Mouse (Mus musculus) hindbrain, embryonic 12.5 days (tissue): ENCODE measurements around the gene Nefh. TPM values are rescaled to one million over a fixed set of nuclear protein-coding genes. Genes with fewer than 3 reads are reported as not detected.
A peak's percentile ranks its signal among the peaks of the same experiment; 100 is the strongest.

Source experiments
- ATAC-seq: fragments of 200-750 bp; cut with Nextera tagmentation; 2 replicates; pipeline ENCODE4 v1.8.0; 2017; ENCODE audit warnings: moderate TSS enrichment; ENCODE audit not compliant: low FRiP score
- H3K27ac ChIP-seq: fragments of 300-500 bp; sonication (generic); 2 replicates; pipeline ENCODE4 v1.5.1; 2016; ENCODE audit warnings: mild to moderate bottlenecking
- H3K27me3 ChIP-seq: fragments of 300-500 bp; sonication (generic); 2 replicates; pipeline ENCODE4 v1.6.1; 2016; ENCODE audit warnings: mild to moderate bottlenecking
- H3K36me3 ChIP-seq: fragments of 300-500 bp; sonication (generic); 2 replicates; pipeline ENCODE4 v1.6.1; 2016; ENCODE audit warnings: mild to moderate bottlenecking
- H3K4me1 ChIP-seq: fragments of 300-500 bp; sonication (generic); 2 replicates; pipeline ENCODE4 v1.6.1; 2016
- H3K4me2 ChIP-seq: fragments of 300-500 bp; sonication (generic); replicated peaks from 2 replicates; pipeline ENCODE4 v1.6.1; 2016; ENCODE audit warnings: mild to moderate bottlenecking
- H3K4me3 ChIP-seq: fragments of 300-500 bp; sonication (generic); 2 replicates; pipeline ENCODE4 v1.5.1; 2016; ENCODE audit warnings: mild to moderate bottlenecking
- H3K9ac ChIP-seq: fragments of 300-500 bp; sonication (generic); 2 replicates; pipeline ENCODE4 v1.6.1; 2016; ENCODE audit warnings: mild to moderate bottlenecking, moderate library complexity
- H3K9me3 ChIP-seq: fragments of 300-500 bp; sonication (generic); replicated peaks from 2 replicates; pipeline ENCODE4 v1.6.1; 2016; ENCODE audit warnings: mild to moderate bottlenecking
- WGBS: fragments of 180-500 bp; shearing (Covaris S2); methylation state at CpG from one replicate; pipeline ENCODE4 v1.1.7; 2016; 5-methylcytosine and 5-hydroxymethylcytosine counted together
- polyA plus RNA-seq: library from polyadenylated mRNA; unstranded; fragments of >200 nt; fragmentation: Nextera tagmentation; extraction: Ambion mirVana; gene quantifications from 2 replicates; pipeline ENCODE4 v1.2.1, GENCODE M21; 2016

Nefh gene
- polyA plus RNA-seq, 1 experiment from 2014 or later = 1.5 TPM

DNA sequence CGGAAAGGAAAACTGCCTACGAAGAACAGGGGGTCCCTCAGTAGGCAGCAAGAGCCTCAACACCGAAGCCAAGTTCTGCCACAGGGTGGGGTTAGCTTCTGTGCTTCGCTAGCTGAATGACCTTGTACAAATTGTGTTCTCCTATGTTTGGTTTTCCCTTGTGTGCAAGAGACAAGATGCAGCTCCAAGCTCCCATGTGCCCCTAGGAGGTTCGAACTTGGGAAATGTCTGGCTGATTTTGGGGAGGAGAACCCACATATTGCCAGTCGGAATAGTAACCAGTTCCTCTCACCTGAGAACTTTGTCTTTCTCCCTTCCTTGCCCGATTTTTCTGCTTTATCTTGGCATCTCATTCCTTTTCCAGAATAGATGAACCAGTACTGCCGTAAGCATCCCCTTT lies 928 bp upstream of the Nefh start:
- Histone ChIP-seq H3K4me1 (peaks cover 37% of the 10 kb centered on the region), H3K9me3 (no peaks in the 10 kb centered on the region), H3K4me3 (peak overlapping the region; percentile 51; the same call in 1 of the 2 replicates), H3K36me3 (no peaks in the 10 kb centered on the region), H3K9ac (no peak overlapping the region), H3K4me2 (peak overlapping the region; percentile 77), H3K27me3 (peaks cover 96% of the 10 kb centered on the region), H3K27ac (no peak overlapping the region)
- no peak for ATAC-seq
- 30% methylated on average over 8 of the region's 8 CpGs for WGBS

DNA sequence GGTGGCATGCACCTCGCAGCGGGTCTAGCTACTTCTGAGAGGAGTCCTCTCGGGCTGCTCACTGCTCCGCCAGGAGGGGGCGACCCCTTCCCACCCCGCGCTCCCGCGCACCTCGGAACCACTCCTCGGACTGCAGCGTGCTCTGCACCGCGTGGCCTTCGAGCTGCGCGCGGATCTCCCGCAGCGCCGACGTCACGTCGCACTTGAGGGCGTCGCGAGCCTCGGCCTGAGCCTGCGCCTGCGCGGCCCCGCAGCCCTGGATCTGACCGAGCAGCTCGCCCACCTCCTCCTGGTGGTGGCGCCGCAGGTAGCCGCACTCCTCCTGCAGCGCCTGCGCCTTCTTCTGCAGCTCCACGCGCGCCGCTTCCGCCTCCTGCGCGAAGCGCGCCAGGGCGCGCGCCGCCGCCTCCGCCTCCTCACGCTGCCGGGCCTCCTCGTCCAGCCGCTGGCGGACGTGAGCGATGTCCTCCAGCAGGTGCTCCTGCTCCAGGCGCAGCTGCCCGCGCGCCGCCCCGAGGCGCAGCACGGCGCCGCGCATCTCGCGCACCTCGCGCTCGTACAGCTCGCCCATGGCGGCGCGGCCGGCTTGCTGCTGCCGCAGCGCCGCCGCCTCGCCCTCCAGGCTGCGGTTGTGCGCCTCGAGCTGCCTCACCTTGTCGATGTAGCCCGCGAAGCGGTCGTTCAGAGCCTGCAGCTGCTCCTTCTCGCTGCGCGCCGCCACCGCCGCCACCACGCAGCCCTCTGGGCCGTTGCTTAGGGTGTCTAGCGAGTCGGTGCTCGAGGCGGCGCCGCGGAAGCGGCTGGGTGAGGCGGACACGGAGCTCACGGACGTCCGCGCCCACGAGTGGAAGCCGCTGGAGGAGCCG lies 684 bp downstream of the Nefh start:
- peaks cover 84% of the 10 kb centered on the region for H3K27me3 ChIP-seq
- under 1% methylated on average over 95 of the region's 120 CpGs for WGBS
- H3K9ac ChIP-seq = peak overlapping the region; percentile 74
- peak; percentile 90 for ATAC-seq
- peak overlapping the region; percentile 77 for H3K4me2 ChIP-seq
- H3K27ac ChIP-seq = peak overlapping the region; percentile 82
- H3K9me3 ChIP-seq = no peaks in the 10 kb centered on the region
- no peaks in the 10 kb centered on the region for H3K36me3 ChIP-seq
- H3K4me1 ChIP-seq = peaks cover 32% of the 10 kb centered on the region
- H3K4me3 ChIP-seq = peak overlapping the region; percentile 51

- no peak overlapping the region; the same call in 1 of the 2 replicates for H3K9ac ChIP-seq
- 47% methylated on average over 13 of the region's 13 CpGs for WGBS
Observed at GRCm38 (mm10) chr11:4946530-4946929, 1.3 kb downstream of the Nefh start.

DNA sequence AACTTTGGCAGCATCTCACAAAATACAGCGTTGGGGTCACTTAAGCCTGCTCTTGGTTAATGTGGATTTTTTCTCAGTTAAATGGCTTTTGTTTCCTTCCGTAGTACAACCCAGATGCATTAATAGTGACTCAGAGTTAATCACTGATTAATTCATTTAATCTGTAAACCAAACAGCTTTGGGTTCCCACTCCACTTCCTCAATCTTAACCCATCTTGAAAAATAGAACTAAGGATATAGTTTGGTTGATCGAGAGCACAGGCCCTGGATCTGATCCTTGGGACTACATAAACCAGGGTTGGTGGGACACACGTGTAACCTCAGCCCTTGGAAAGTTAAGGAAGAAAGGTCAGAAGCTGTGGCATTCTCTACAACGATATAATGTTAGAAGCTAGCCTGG lies 11.6 kb downstream of the Nefh start:
- 89% methylated on average over 5 of the region's 5 CpGs for WGBS
- Histone ChIP-seq H3K27me3 (no peaks in the 10 kb centered on the region), H3K9me3 (no peaks in the 10 kb centered on the region), H3K4me2 (no peak overlapping the region), H3K36me3 (0 out of 2 replicates have a peak, but pooled peaks cover 10% of the 10 kb centered on the region), H3K4me3 (no peak overlapping the region), H3K9ac (no peak overlapping the region), H3K27ac (no peak overlapping the region), H3K4me1 (no peaks in the 10 kb centered on the region)
- ATAC-seq = no peak

More at GRCm38 (mm10) chr11:4946530-4946929, 1.3 kb downstream of the Nefh start:
- H3K4me2 ChIP-seq = peak overlapping the region; percentile 77
- H3K27ac ChIP-seq = no peak overlapping the region
- H3K9me3 ChIP-seq = no peaks in the 10 kb centered on the region
- peak overlapping the region; percentile 51 for H3K4me3 ChIP-seq
- no peaks in the 10 kb centered on the region for H3K36me3 ChIP-seq
- H3K27me3 ChIP-seq = peaks cover 78% of the 10 kb centered on the region
- H3K4me1 ChIP-seq = peaks cover 32% of the 10 kb centered on the region
- peak; percentile 21 for ATAC-seq

DNA sequence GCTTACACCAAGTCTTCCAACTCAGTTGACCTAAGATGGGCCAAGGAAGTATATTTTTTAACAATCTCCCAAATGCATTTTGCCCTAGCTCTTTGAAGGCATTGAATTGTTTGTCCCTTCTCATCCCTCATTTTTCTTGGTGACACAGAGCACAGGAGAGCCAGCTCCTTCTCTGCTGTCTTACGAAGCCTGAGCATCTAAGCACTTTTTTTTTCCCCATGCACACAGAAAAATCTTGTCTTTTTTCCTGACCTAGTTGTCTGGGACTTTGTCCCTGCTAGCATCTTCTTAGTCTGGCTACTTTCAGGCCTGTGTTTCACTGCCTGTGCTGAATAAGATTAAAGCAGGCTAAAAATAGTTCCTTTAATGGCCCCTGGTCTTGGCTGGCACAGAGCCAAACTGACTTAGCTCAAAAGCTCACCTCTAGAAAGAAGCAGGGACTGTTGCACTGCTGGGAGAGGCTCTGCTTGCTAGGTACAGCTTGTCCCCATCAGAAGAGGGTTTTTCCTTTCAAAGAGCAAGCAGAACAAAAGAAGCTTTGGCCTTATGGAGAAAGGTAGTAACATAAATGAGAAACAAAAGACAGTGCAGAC lies 16.8 kb downstream of the Nefh start:
- Histone ChIP-seq H3K27me3 (no peaks in the 10 kb centered on the region), H3K27ac (no peak overlapping the region), H3K4me2 (no peak overlapping the region), H3K36me3 (peaks cover 54% of the 10 kb centered on the region), H3K4me3 (no peak overlapping the region), H3K9ac (no peak overlapping the region), H3K9me3 (no peaks in the 10 kb centered on the region), H3K4me1 (no peaks in the 10 kb centered on the region)
- 87% methylated on average over 1 of the region's 1 CpGs for WGBS
- ATAC-seq = no peak

DNA sequence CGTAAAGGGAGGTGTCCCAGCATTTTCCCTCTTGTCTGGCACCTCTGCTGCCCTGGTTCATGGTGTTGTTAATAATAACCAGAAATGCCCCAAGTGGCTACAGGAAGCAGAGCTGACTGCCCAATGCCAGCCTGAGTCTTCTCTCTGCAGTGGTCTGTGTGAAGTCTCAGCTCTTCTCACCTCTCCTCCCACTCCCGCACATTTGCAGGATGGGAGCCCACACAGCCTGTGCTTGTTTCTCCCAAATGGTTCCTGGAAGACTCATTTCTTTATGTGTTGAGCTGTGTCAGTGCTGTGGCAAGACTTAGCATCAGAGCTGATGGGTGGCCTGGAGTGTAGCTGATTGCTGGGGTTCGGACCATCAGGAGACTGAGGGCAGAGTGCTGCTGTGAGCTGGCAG lies 20.6 kb downstream of the Nefh start:
- Histone ChIP-seq H3K9me3 (no peaks in the 10 kb centered on the region), H3K27ac (no peak overlapping the region), H3K36me3 (peaks cover 86% of the 10 kb centered on the region), H3K27me3 (no peaks in the 10 kb centered on the region), H3K4me3 (no peak overlapping the region), H3K4me2 (no peak overlapping the region), H3K4me1 (no peaks in the 10 kb centered on the region), H3K9ac (no peak overlapping the region)
- WGBS = 90% methylated on average over 3 of the region's 3 CpGs
- ATAC-seq = no peak

- no peak for ATAC-seq
- H3K36me3 ChIP-seq = peaks cover 96% of the 10 kb centered on the region
- H3K9me3 ChIP-seq = no peaks in the 10 kb centered on the region
- H3K9ac ChIP-seq = no peak overlapping the region
- no peak overlapping the region for H3K4me2 ChIP-seq
- H3K27me3 ChIP-seq = no peaks in the 10 kb centered on the region
- 91% methylated on average over 7 of the region's 7 CpGs for WGBS
- no peaks in the 10 kb centered on the region for H3K4me1 ChIP-seq
- no peak overlapping the region for H3K27ac ChIP-seq
- no peak overlapping the region for H3K4me3 ChIP-seq
Observed at GRCm38 (mm10) chr11:4921751-4922150, 26.1 kb downstream of the Nefh start.

DNA sequence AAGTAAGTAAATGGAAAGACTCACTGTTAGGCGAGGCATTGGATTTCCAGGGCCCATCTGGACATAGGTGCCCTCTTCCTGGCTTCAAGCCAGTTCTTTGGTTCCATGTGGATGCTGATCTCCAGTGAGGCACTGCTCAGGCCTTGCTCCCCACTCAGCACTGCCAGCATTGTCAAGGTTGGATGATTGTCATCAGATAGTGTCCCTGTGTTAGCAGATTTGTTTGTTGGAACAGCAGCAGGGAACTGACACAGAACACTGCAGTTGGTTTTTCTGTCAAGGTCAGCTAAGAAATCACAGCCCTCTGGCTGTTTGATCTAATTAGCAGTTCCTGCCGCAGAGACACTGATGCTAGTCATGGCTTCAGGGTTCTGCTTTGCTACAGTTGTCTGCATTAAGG lies 26.6 kb downstream of the Nefh start:
- no peaks in the 10 kb centered on the region for H3K27me3 ChIP-seq
- H3K4me3 ChIP-seq = no peak overlapping the region
- H3K9ac ChIP-seq = no peak overlapping the region
- H3K4me2 ChIP-seq = no peak overlapping the region
- peaks cover 95% of the 10 kb centered on the region for H3K36me3 ChIP-seq
- H3K9me3 ChIP-seq = no peaks in the 10 kb centered on the region
- WGBS = 82% methylated on average over 2 of the region's 2 CpGs
- H3K4me1 ChIP-seq = no peaks in the 10 kb centered on the region
- H3K27ac ChIP-seq = no peak overlapping the region
- ATAC-seq = no peak

GRCm38 (mm10) chr11:4916068-4916467 lies 31.8 kb downstream of the Nefh start:
- 35% methylated on average over 1 of the region's 1 CpGs for WGBS
- H3K4me3 ChIP-seq = no peak overlapping the region
- H3K27ac ChIP-seq = no peak overlapping the region
- no peaks in the 10 kb centered on the region for H3K27me3 ChIP-seq
- no peak overlapping the region for H3K4me2 ChIP-seq
- ATAC-seq = no peak
- H3K9me3 ChIP-seq = no peaks in the 10 kb centered on the region
- no peak overlapping the region for H3K9ac ChIP-seq
- peaks cover 92% of the 10 kb centered on the region for H3K36me3 ChIP-seq
- no peaks in the 10 kb centered on the region for H3K4me1 ChIP-seq

GRCm38 (mm10) chr11:4906231-4906630 lies 41.6 kb downstream of the Nefh start:
- ATAC-seq = no peak
- 94% methylated on average over 6 of the region's 6 CpGs for WGBS
- peaks cover 75% of the 10 kb centered on the region for H3K36me3 ChIP-seq
- no peak overlapping the region for H3K9ac ChIP-seq
- H3K27ac ChIP-seq = no peak overlapping the region
- H3K4me1 ChIP-seq = no peaks in the 10 kb centered on the region
- no peaks in the 10 kb centered on the region for H3K27me3 ChIP-seq
- no peak overlapping the region for H3K4me3 ChIP-seq
- H3K9me3 ChIP-seq = no peaks in the 10 kb centered on the region
- no peak overlapping the region for H3K4me2 ChIP-seq

DNA sequence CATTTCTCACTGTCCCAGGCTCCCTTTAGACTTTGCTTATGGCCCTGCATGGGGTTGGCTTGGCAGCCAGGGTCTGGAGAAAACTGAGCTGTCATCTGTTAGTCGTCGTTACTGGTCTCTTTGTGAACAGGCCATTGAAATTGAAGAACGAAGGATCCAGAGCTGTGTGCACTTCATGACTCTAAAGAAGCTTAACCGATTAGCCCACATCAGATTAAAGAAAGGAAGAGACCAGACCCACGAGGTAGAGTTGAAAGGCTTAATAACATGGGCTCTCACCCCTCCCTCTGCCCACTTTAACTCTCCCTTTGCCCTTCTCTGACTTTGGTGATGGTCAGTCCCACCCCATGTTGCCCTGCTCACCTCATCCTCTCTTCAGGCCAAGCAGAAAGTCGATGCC lies 45.9 kb downstream of the Nefh start:
- Histone ChIP-seq H3K27me3 (no peaks in the 10 kb centered on the region), H3K36me3 (peaks cover 69% of the 10 kb centered on the region), H3K4me3 (no peak overlapping the region), H3K9ac (no peak overlapping the region), H3K4me1 (peaks cover under 1% of the 10 kb centered on the region; the same call in 1 of the 2 replicates), H3K9me3 (no peaks in the 10 kb centered on the region), H3K27ac (no peak overlapping the region), H3K4me2 (no peak overlapping the region)
- no peak for ATAC-seq
- WGBS = 88% methylated on average over 6 of the region's 6 CpGs

DNA sequence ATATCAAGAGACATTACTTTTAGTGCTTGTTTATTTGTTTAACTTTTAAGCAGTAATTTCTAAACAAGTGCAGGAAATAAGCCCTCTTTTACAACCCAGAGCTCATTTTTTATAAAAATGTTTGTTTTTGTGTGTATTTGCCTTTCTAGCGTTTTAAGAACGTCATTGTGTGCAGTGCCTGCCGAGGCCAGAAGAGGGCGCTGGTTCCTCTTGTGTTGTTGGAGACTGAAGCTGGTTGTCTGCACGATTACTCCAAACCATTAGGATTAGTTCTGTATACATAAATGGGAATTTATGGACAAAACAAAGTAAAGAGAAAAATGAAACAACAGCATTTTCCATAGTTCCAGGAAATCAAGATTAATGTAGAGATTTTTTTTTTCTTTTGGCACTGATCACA lies 47.4 kb downstream of the Nefh start:
- H3K9me3 ChIP-seq = no peaks in the 10 kb centered on the region
- no peak overlapping the region for H3K4me2 ChIP-seq
- H3K9ac ChIP-seq = no peak overlapping the region
- peaks cover 58% of the 10 kb centered on the region for H3K36me3 ChIP-seq
- no peak for ATAC-seq
- peaks cover 12% of the 10 kb centered on the region for H3K4me1 ChIP-seq
- no peak overlapping the region for H3K4me3 ChIP-seq
- H3K27ac ChIP-seq = no peak overlapping the region
- 69% methylated on average over 5 of the region's 5 CpGs for WGBS
- H3K27me3 ChIP-seq = no peaks in the 10 kb centered on the region
